Mouse (Mus musculus) left cerebral cortex, postnatal 4 days (tissue): ENCODE data around the gene Zp1. TPM values are rescaled to one million over a fixed set of nuclear protein-coding genes. Genes with fewer than 3 reads are reported as not detected.

Experiments
- DNase-seq: peaks from one replicate; pipeline ENCODE4 v3.0.0-alpha.2; 2022
- intact Hi-C: fragments of 180-260 bp; cut with DNase I; formaldehyde crosslinking; loops from one replicate; pipeline ENCODE4 v1.15.1; 2025
- total RNA-seq, 2 experiments: library from RNA; stranded (reverse); gene quantifications; 2 replicates each; pipeline ENCODE4 v1.2.3; 2021

Zp1 gene
- total RNA-seq, 2 experiments from 2014 or later, result 0.32 TPM; not detected in 1

GRCm38 (mm10) chr19:10926123-10926621, 5.7 kb upstream of the Zp1 start:
- no peak for DNase-seq
- intact Hi-C loops, result no loop called here

- no peak for DNase-seq
- intact Hi-C loops, result no loop called here
Observed at GRCm38 (mm10) chr19:10924220-10924619, 3.8 kb upstream of the Zp1 start.

GRCm38 (mm10) chr19:10921058-10921457, 626 bp upstream of the Zp1 start:
- intact Hi-C loops, result no loop called here
- DNase-seq, result no peak

GRCm38 (mm10) chr19:10918321-10918991, 2.0 kb downstream of the Zp1 start:
- no peak for DNase-seq
- intact Hi-C loops, result no loop called here

- intact Hi-C loops, result no loop called here
- DNase-seq, result no peak
Observed at GRCm38 (mm10) chr19:10916506-10916905, 3.9 kb downstream of the Zp1 start.

GRCm38 (mm10) chr19:10914870-10915269, 5.6 kb downstream of the Zp1 start:
- intact Hi-C loops, result no loop called here
- DNase-seq, result no peak

- DNase-seq, result no peak
- intact Hi-C loops, result no loop called here
Observed at GRCm38 (mm10) chr19:10914291-10914690, 6.1 kb downstream of the Zp1 start.

GRCm38 (mm10) chr19:10909087-10909721, 11.2 kb downstream of the Zp1 start:
- intact Hi-C loops, result no loop called here
- no peak for DNase-seq

- intact Hi-C loops, result no loop called here
- DNase-seq, result peak; percentile 48
Observed at GRCm38 (mm10) chr19:10907891-10908290, 12.5 kb downstream of the Zp1 start.

- no peak for DNase-seq
- intact Hi-C loops, result no loop called here
Observed at GRCm38 (mm10) chr19:10905728-10906000, 14.8 kb downstream of the Zp1 start.

- intact Hi-C loops, result no loop called here
- peak; percentile 22 for DNase-seq
Observed at GRCm38 (mm10) chr19:10904927-10905727, 15.3 kb downstream of the Zp1 start.

GRCm38 (mm10) chr19:10904512-10904911, 15.9 kb downstream of the Zp1 start:
- intact Hi-C loops, result no loop called here
- no peak for DNase-seq

- intact Hi-C loops, result no loop called here
- no peak for DNase-seq
Observed at GRCm38 (mm10) chr19:10901046-10901445, 19.4 kb downstream of the Zp1 start.

GRCm38 (mm10) chr19:10900315-10900714, 20.1 kb downstream of the Zp1 start:
- peak; percentile 40 for DNase-seq
- intact Hi-C loops, result no loop called here

GRCm38 (mm10) chr19:10897491-10897890, 22.9 kb downstream of the Zp1 start:
- DNase-seq, result no peak
- intact Hi-C loops, result no loop called here

- no peak for DNase-seq
- intact Hi-C loops, result no loop called here
Observed at GRCm38 (mm10) chr19:10896849-10897248, 23.6 kb downstream of the Zp1 start.

- no peak for DNase-seq
- intact Hi-C loops, result no loop called here
Observed at GRCm38 (mm10) chr19:10895708-10896107, 24.7 kb downstream of the Zp1 start.

GRCm38 (mm10) chr19:10895016-10895528, 25.4 kb downstream of the Zp1 start, which contains the start of gene Prpf19:
Prpf19 (plus strand) TSS chr19:10895231.
- DNase-seq, result peak; percentile 98
- intact Hi-C loops, result no loop called here

- intact Hi-C loops, result no loop called here
- no peak for DNase-seq
Observed at GRCm38 (mm10) chr19:10892201-10892600, 28.2 kb downstream of the Zp1 start.

- intact Hi-C loops, result loop anchor here (5.0 kb wide), 1 partner anchor 169 kb away; no protein-coding TSS in a partner anchor
- DNase-seq, result peak; percentile 96
Observed at GRCm38 (mm10) chr19:10881426-10882154, 38.8 kb downstream of the Zp1 start, which contains the start of gene Tmem109. Tmem109 (minus strand) TSS chr19:10882001.
